Mouse (Mus musculus) brain, embryonic 18.5 days (tissue): ENCODE data around the gene Tff3.

Experiments used
- DNase-seq: peaks from one replicate; pipeline ENCODE4 v3.0.0-alpha.2; 2012; ENCODE audit warnings: low read depth, low spot score

Gene Tff3

GRCm38 (mm10) chr17:31075471-31075870 lies 54.0 kb downstream of the Tff3 start:
- no peak for DNase-seq
